Mouse (Mus musculus) liver, postnatal 0 days (tissue): ENCODE measurements around the gene Dsn1. TPM values are rescaled to one million over a fixed set of nuclear protein-coding genes. Genes with fewer than 3 reads are reported as not detected.

Experiments used
- ATAC-seq: fragments of 200-750 bp; cut with Nextera tagmentation; 2 replicates; pipeline ENCODE4 v1.8.0; 2017; ENCODE audit warnings: mild to moderate bottlenecking, moderate library complexity
- DNase-seq: peaks from one replicate; pipeline ENCODE4 v3.0.0-alpha.2; 2016
- H3K27ac ChIP-seq: fragments of 300-500 bp; sonication (generic); 2 replicates; pipeline ENCODE4 v1.5.1; 2014; ENCODE audit warnings: antibody characterized with exemption, moderate library complexity, mild to moderate bottlenecking, low read depth
- H3K27me3 ChIP-seq: fragments of 300-500 bp; sonication (generic); 2 replicates; pipeline ENCODE4 v1.6.1; 2014; ENCODE audit warnings: low read length, control low read depth, mixed read lengths; ENCODE audit not compliant: insufficient read depth
- H3K36me3 ChIP-seq: fragments of 300-500 bp; sonication (generic); replicated peaks from 2 replicates; pipeline ENCODE4 v1.6.1; 2014; ENCODE audit warnings: mild to moderate bottlenecking, control low read depth, low read length, moderate library complexity, mixed read lengths; ENCODE audit not compliant: insufficient read depth
- H3K4me1 ChIP-seq: fragments of 300-500 bp; sonication (generic); 2 replicates; pipeline ENCODE4 v1.6.1; 2014; ENCODE audit warnings: antibody characterized with exemption, mild to moderate bottlenecking, control low read depth; ENCODE audit not compliant: insufficient read depth
- H3K4me2 ChIP-seq: fragments of 300-500 bp; sonication (generic); 2 replicates; pipeline ENCODE4 v1.6.1; 2014; ENCODE audit warnings: low read depth, mild to moderate bottlenecking, low read length, moderate library complexity, mixed read lengths
- H3K4me3 ChIP-seq: fragments of 300-500 bp; sonication (generic); 2 replicates; pipeline ENCODE4 v1.5.1; 2014; ENCODE audit warnings: low read depth, low read length
- H3K9ac ChIP-seq: fragments of 300-500 bp; sonication (generic); replicated peaks from 2 replicates; pipeline ENCODE4 v1.6.1; 2014; ENCODE audit warnings: mild to moderate bottlenecking, moderate library complexity
- H3K9me3 ChIP-seq: fragments of 300-500 bp; sonication (generic); 2 replicates; pipeline ENCODE4 v1.6.1; 2016; ENCODE audit warnings: mild to moderate bottlenecking, control low read depth, low read length, mixed read lengths
- CTCF ChIP-seq: sonication (generic); IDR thresholded peaks from 2 replicates; pipeline ENCODE4 v1.5.1; 2016; ENCODE audit warnings: antibody characterized with exemption, low read depth
- EP300 ChIP-seq: IDR thresholded peaks from 2 replicates; pipeline ENCODE4 v1.6.1; 2016; ENCODE audit warnings: antibody characterized with exemption, low read depth, mild to moderate bottlenecking
- WGBS: fragments of 180-500 bp; shearing (Covaris S2); extraction: QIAGEN DNeasy Blood & Tissue Kit; methylation state at CpG from one replicate; pipeline ENCODE4 v1.1.7; 2014; ENCODE audit not compliant: insufficient replicate concordance; 5-methylcytosine and 5-hydroxymethylcytosine counted together
- polyA plus RNA-seq: library from polyadenylated mRNA; unstranded; fragments of >200 nt; fragmentation: Nextera tagmentation; extraction: Ambion mirVana; gene quantifications from 2 replicates; pipeline ENCODE4 v1.2.1, GENCODE M21; 2015

Gene Dsn1
- polyA plus RNA-seq, 1 experiment from 2014 or later = 14.0 TPM

- H3K9ac ChIP-seq = no peak overlapping the region
- no peaks in the 10 kb centered on the region; the same call in 1 of the 2 replicates for H3K36me3 ChIP-seq
- DNase-seq (no peak), ATAC-seq (no peak)
- TF ChIP-seq EP300 (no peak), CTCF (no peak)
- H3K4me3 ChIP-seq = no peak overlapping the region
- 82% methylated on average over 4 of the region's 4 CpGs for WGBS
- no peaks in the 10 kb centered on the region for H3K4me1 ChIP-seq
- H3K27me3 ChIP-seq = no peaks in the 10 kb centered on the region
- H3K27ac ChIP-seq = no peak overlapping the region
- no peak overlapping the region for H3K4me2 ChIP-seq
- no peaks in the 10 kb centered on the region for H3K9me3 ChIP-seq
These were observed 38.5 kb downstream of the Dsn1 start for GRCm38 (mm10) chr2:156968501-156968900.

- Histone ChIP-seq H3K4me3 (no peak overlapping the region), H3K9me3 (no peaks in the 10 kb centered on the region), H3K4me2 (no peak overlapping the region), H3K4me1 (peaks cover under 1% of the 10 kb centered on the region; the same call in 1 of the 2 replicates), H3K27me3 (no peaks in the 10 kb centered on the region), H3K27ac (no peak overlapping the region), H3K36me3 (no peaks in the 10 kb centered on the region; the same call in 1 of the 2 replicates), H3K9ac (no peak overlapping the region)
- no peak for DNase-seq
- TF ChIP-seq EP300 (no peak), CTCF (no peak)
- 68% methylated on average over 6 of the region's 6 CpGs for WGBS
- ATAC-seq = no peak
These were observed 39.6 kb downstream of the Dsn1 start for GRCm38 (mm10) chr2:156967388-156967787.

GRCm38 (mm10) chr2:156963891-156964290, 43.1 kb downstream of the Dsn1 start:
- 93% methylated on average over 7 of the region's 7 CpGs for WGBS
- Histone ChIP-seq H3K4me1 (peaks cover 12% of the 10 kb centered on the region), H3K36me3 (no peaks in the 10 kb centered on the region; the same call in 1 of the 2 replicates), H3K27ac (no peak overlapping the region), H3K9me3 (no peaks in the 10 kb centered on the region), H3K27me3 (no peaks in the 10 kb centered on the region), H3K4me3 (no peak overlapping the region), H3K9ac (no peak overlapping the region), H3K4me2 (no peak overlapping the region)
- ATAC-seq (no peak), DNase-seq (no peak)
- no peak for TF ChIP-seq EP300
- TF ChIP-seq CTCF = no peak

- H3K27me3 ChIP-seq = no peaks in the 10 kb centered on the region
- H3K4me2 ChIP-seq = no peak overlapping the region
- no peak overlapping the region for H3K9ac ChIP-seq
- peaks cover 21% of the 10 kb centered on the region for H3K4me1 ChIP-seq
- ATAC-seq (peak; percentile 43), DNase-seq (no peak)
- no peak for TF ChIP-seq CTCF
- no peak for TF ChIP-seq EP300
- no peaks in the 10 kb centered on the region for H3K36me3 ChIP-seq
- 62% methylated on average over 9 of the region's 9 CpGs for WGBS
- H3K9me3 ChIP-seq = no peaks in the 10 kb centered on the region
- H3K4me3 ChIP-seq = no peak overlapping the region
- H3K27ac ChIP-seq = peak overlapping the region; percentile 35; the same call in 1 of the 2 replicates
These were observed 48.3 kb downstream of the Dsn1 start for GRCm38 (mm10) chr2:156958496-156959252.

GRCm38 (mm10) chr2:156957035-156957434, 49.9 kb downstream of the Dsn1 start:
- Histone ChIP-seq H3K27ac (no peak overlapping the region), H3K36me3 (no peaks in the 10 kb centered on the region), H3K9me3 (no peaks in the 10 kb centered on the region), H3K4me3 (no peak overlapping the region), H3K9ac (no peak overlapping the region), H3K27me3 (no peaks in the 10 kb centered on the region), H3K4me1 (peaks cover 17% of the 10 kb centered on the region), H3K4me2 (no peak overlapping the region)
- 91% methylated on average over 2 of the region's 2 CpGs for WGBS
- DNase-seq (no peak), ATAC-seq (no peak)
- TF ChIP-seq EP300 = no peak

GRCm38 (mm10) chr2:156956306-156956705, 50.6 kb downstream of the Dsn1 start:
- H3K27ac ChIP-seq = no peak overlapping the region

More at GRCm38 (mm10) chr2:156956306-156956705, 50.6 kb downstream of the Dsn1 start:
- peak; percentile 83 for ATAC-seq
- Histone ChIP-seq H3K4me2 (no peak overlapping the region), H3K9me3 (no peaks in the 10 kb centered on the region), H3K36me3 (no peaks in the 10 kb centered on the region), H3K4me3 (no peak overlapping the region), H3K27me3 (no peaks in the 10 kb centered on the region), H3K4me1 (peaks cover 16% of the 10 kb centered on the region), H3K9ac (no peak overlapping the region)
- 55% methylated on average over 7 of the region's 7 CpGs for WGBS
- no peak for DNase-seq
- TF ChIP-seq EP300 = peak; percentile 70
- 0 out of 2 replicates have a peak, but pooled peaks have one; percentile 15 for TF ChIP-seq CTCF
